Mouse (Mus musculus): ENCODE measurements around the gene Babam1. TPM values are rescaled to one million over a fixed set of nuclear protein-coding genes. Genes with fewer than 3 reads are reported as not detected.
"Not testable (repeated sequence)": the region's sequence is repeated elsewhere in the genome, so short reads cannot be mapped to it uniquely, and the experiment has no call there.

Babam1 gene
- polyA plus RNA-seq, 1 experiment from 2014 or later: 104 TPM

DNA sequence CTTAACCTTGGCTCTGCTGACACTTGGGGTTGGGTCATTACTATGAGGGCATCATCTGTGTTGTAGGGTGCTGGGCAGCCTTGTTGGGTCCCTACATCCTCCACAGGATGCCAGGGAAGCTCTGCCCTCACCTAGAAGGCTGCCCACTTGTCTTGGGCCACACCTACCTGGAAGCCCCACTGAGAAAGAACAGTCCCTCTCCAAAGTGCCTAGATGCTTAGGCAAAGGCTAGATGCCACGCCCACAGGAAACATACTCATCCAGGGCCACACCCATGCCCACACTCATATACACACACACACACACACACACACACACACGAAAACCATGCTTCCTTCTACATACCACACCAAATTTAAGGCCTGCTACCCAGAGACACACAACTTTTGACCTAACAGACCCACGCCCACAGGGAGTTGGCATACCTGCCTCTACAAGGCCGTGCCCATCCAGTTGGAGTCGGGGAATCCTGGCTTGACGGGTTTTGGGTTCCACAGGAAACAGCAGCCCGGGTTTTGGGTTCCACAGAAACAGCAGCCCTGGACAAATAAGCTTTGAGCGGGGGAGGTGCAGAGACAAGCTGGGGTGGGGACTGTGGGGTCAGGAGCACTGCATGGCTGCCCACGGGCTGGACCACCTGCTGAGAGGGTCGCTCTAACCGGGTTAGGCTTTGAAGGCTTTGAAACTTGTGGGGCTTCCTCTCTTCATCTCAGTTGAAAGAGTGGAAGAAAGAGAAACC is 15.0 kb downstream of the Babam1 start:
- H3K27me3 ChIP-seq: 0 out of 2 replicates have a peak, but pooled peaks cover 3% of the 10 kb centered on the region
- H3K9ac ChIP-seq: no peak overlapping the region
- WGBS: 45% methylated on average over 11 of the region's 11 CpGs
- no peak overlapping the region for H3K4me3 ChIP-seq
- H3K4me2 ChIP-seq: no peak overlapping the region
- no peaks in the 10 kb centered on the region for H3K9me3 ChIP-seq
- no peak for ATAC-seq (ENCODE audit: insufficient number of reproducible peaks, insufficient read depth, low FRiP score, low TSS enrichment, low read depth)
- no peak overlapping the region for H3K27ac ChIP-seq
- peaks cover 32% of the 10 kb centered on the region for H3K36me3 ChIP-seq
- peaks cover 15% of the 10 kb centered on the region for H3K4me1 ChIP-seq

DNA sequence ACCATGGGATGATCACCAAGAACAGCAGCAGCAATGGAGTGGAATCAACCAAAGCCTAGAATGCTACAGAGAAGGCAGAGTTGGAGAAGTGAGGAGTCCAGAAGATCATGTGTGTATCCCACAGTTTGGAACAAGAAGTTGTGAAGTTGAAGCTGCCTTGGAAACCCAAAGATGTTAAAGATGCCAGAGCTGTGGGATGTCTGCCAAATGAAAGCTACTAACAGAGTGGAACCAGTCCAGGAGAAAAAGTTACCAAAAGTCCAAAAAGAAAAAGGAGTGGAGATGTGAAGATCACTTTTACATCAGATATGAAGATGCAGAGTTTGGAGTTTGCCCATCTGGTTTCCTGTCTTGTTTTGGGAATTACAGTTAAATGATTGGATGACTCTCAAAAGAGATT is 25.5 kb downstream of the Babam1 start:
- ATAC-seq (ENCODE audit: insufficient number of reproducible peaks, insufficient read depth, low FRiP score, low TSS enrichment, low read depth): no peak
- Histone ChIP-seq H3K9ac (no peak overlapping the region), H3K4me1 (no peaks in the 10 kb centered on the region), H3K27me3 (no peaks in the 10 kb centered on the region; the same call in 1 of the 2 replicates), H3K4me3 (no peak overlapping the region), H3K27ac (no peak overlapping the region), H3K36me3 (no peaks in the 10 kb centered on the region), H3K4me2 (no peak overlapping the region), H3K9me3 (no peaks in the 10 kb centered on the region; the same call in 1 of the 2 replicates)

DNA sequence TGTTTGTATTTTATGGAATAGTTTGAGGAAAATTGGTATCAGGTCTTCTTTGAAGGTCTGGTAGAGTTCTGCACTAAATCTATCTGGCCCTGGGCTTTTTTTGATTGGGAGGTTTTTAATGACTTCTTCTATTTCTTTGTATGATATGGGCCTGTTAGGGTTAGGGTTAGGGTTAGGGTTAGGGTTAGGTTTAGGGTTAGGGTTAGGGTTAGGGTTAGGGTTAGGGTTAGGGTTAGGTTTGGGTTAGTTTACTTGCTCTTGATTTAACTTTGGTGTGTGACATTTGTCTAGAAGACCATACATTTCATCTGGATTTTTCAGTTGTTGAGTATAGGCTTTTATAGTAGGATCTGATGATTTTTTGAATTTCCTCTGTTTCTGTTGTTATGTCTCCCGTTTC is 36.3 kb downstream of the Babam1 start:
- not testable (repeated sequence) for H3K9me3 ChIP-seq; H3K36me3 ChIP-seq; H3K4me1 ChIP-seq; H3K27ac ChIP-seq; ATAC-seq (ENCODE audit: insufficient number of reproducible peaks, insufficient read depth, low FRiP score, low TSS enrichment, low read depth); H3K27me3 ChIP-seq; H3K9ac ChIP-seq; H3K4me3 ChIP-seq; H3K4me2 ChIP-seq
- 76% methylated on average over 1 of the region's 1 CpGs for WGBS

DNA sequence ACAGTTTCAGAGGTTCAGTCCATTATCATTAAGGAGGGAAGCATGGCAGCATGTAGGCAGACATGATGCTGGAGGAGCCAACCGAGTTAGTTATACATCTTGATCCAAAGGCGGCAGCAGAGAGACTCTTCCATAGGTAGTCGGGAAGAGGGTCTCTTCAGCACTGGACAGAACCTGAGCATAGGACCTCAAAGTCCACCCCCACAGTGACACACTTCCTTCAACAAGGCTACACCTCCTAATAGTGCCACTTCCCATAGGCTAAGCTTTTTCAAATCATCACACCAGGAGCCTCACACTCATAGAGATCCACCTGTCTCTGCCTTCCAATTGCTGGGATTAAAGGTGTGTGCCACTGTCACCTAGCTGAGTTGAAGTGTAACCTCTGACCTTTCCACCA is 40.4 kb downstream of the Babam1 start:
- Histone ChIP-seq H3K4me3 (no peak overlapping the region), H3K27me3 (peaks cover 3% of the 10 kb centered on the region), H3K4me2 (no peak overlapping the region), H3K9me3 (peaks cover 2% of the 10 kb centered on the region; the same call in 1 of the 2 replicates), H3K27ac (no peak overlapping the region), H3K4me1 (0 out of 2 replicates have a peak, but pooled peaks cover 2% of the 10 kb centered on the region), H3K36me3 (no peaks in the 10 kb centered on the region), H3K9ac (no peak overlapping the region)
- peak; percentile 52; the same call in 1 of the 2 replicates for ATAC-seq (ENCODE audit: insufficient number of reproducible peaks, insufficient read depth, low FRiP score, low TSS enrichment, low read depth)
- 50% methylated on average over 3 of the region's 3 CpGs for WGBS

DNA sequence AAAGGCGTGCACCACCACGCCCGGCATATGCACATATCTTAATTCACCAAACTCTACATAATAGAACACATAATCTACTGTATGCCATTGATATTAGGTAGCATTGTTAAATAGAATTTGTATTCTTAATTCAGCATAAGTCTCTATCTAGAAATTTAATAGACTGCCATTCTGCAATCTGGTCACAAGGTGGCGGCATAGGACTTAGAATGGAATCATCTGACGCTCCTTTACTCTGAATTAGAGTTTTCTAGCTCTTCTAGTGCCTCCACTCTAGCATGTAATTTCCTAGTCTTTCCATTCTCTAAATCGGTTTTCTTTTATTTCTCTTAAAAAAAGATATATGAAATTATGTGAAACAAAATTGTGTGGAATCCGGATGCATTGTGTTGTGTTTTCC is 44.7 kb downstream of the Babam1 start:
- Histone ChIP-seq H3K9ac (no peak overlapping the region), H3K4me1 (0 out of 2 replicates have a peak, but pooled peaks cover 4% of the 10 kb centered on the region), H3K36me3 (no peaks in the 10 kb centered on the region), H3K4me3 (no peak overlapping the region), H3K4me2 (no peak overlapping the region), H3K27me3 (peaks cover 16% of the 10 kb centered on the region), H3K27ac (no peak overlapping the region), H3K9me3 (no peaks in the 10 kb centered on the region)
- WGBS: under 1% methylated on average over 7 of the region's 7 CpGs
- ATAC-seq (ENCODE audit: insufficient number of reproducible peaks, insufficient read depth, low FRiP score, low TSS enrichment, low read depth): no peak

DNA sequence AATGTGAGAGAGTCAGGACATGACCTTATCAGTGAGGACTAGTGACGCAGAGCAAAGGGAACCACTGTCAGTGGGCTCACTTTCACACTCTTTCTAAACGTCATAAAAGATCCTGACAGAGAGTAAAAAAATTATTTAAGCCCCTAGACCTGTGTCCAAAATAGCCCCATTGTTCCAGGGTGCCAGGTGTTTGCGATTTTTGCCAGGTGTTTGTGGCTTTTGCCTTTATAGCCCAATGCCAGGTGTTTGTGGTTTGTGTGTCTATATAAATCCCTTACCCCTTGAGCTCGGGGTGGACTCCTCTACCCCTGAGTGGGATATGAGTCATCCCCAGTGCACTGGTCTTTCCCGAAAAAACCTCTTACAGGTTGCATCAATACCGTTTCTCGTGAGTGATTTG is 48.4 kb downstream of the Babam1 start:
- 72% methylated on average over 7 of the region's 7 CpGs for WGBS

DNA sequence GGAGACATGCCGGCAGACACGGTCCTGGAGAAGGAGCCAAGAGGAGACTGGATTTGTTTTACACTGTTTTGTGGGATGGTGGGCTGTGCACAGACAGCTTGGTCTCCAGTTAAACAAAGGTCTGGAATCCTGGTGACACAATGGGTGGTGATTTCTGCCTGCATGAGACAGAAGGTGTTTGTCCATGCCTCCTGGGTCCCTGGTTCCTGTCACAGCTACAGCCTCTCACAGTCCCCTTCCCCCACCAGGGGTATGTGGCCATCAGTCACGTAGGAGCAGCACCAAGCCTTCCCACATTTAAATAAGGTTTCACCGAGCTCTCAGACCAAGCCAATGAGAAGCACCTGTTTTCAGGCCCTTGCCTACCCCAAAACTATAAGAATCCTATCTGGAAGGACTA is 54.7 kb downstream of the Babam1 start:
- Histone ChIP-seq H3K27ac (no peak overlapping the region), H3K4me3 (no peak overlapping the region), H3K4me2 (no peak overlapping the region), H3K4me1 (no peaks in the 10 kb centered on the region), H3K9me3 (no peaks in the 10 kb centered on the region), H3K27me3 (no peaks in the 10 kb centered on the region), H3K9ac (no peak overlapping the region), H3K36me3 (0 out of 2 replicates have a peak, but pooled peaks cover 2% of the 10 kb centered on the region)
- WGBS: 66% methylated on average over 4 of the region's 4 CpGs
- no peak for ATAC-seq (ENCODE audit: insufficient number of reproducible peaks, insufficient read depth, low FRiP score, low TSS enrichment, low read depth)

More for the DNA sequence above, 48.4 kb downstream of the Babam1 start:
- Histone ChIP-seq H3K9me3 (no peaks in the 10 kb centered on the region), H3K4me1 (0 out of 2 replicates have a peak, but pooled peaks cover 4% of the 10 kb centered on the region), H3K9ac (no peak overlapping the region), H3K4me3 (no peak overlapping the region), H3K36me3 (no peaks in the 10 kb centered on the region), H3K4me2 (no peak overlapping the region), H3K27ac (no peak overlapping the region), H3K27me3 (peaks cover 16% of the 10 kb centered on the region)
- no peak for ATAC-seq (ENCODE audit: insufficient number of reproducible peaks, insufficient read depth, low FRiP score, low TSS enrichment, low read depth)

DNA sequence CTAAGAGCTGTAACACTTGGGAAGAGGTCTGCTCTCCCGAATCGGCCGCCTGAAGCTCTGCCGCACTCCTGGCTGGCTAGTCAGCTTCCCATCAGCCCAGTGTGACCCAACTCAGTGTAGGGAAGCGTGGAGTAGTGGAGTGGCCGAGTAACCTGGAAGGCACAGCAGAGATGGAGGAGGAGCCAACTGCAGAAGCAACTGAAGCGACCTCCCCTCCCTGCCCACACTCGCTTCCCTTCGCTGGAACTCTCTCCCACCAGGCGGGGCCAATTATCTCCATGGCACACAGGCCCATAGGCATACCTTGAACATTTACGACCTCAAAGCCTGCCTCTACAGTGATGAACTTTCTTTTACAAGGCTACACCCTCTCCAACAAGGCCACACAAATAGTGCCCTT is 55.1 kb downstream of the Babam1 start:
- peaks cover 5% of the 10 kb centered on the region for H3K36me3 ChIP-seq
- no peak overlapping the region for H3K9ac ChIP-seq
- H3K4me2 ChIP-seq: no peak overlapping the region
- no peak overlapping the region for H3K27ac ChIP-seq
- H3K4me3 ChIP-seq: no peak overlapping the region
- no peaks in the 10 kb centered on the region for H3K9me3 ChIP-seq
- no peaks in the 10 kb centered on the region for H3K4me1 ChIP-seq
- 42% methylated on average over 11 of the region's 11 CpGs for WGBS
- ATAC-seq (ENCODE audit: insufficient number of reproducible peaks, insufficient read depth, low FRiP score, low TSS enrichment, low read depth): no peak
- no peaks in the 10 kb centered on the region for H3K27me3 ChIP-seq

DNA sequence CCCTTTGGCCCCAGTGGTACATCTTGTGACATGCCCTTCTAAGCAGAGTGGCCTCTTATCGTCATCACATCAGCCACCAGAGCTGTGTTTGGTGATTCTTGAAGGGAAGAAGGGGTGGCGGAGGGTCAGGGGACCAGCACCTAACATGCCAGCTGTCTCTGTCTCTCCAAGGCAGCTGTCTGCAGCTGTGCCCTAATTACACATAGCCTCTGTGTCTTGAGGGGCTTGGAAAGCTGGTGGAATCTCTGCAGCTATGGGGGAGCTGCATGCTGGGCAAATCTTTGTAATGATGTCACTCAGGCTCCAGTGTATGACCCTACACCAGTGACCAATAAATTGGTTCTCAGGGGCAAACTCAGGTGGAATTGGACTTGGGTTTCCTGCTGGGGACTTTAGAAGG is 56.0 kb downstream of the Babam1 start:
- no peak overlapping the region for H3K4me2 ChIP-seq
- H3K4me3 ChIP-seq: no peak overlapping the region

More for the DNA sequence above, 56.0 kb downstream of the Babam1 start:
- Histone ChIP-seq H3K9ac (no peak overlapping the region), H3K27ac (no peak overlapping the region), H3K9me3 (no peaks in the 10 kb centered on the region), H3K27me3 (no peaks in the 10 kb centered on the region), H3K4me1 (no peaks in the 10 kb centered on the region), H3K36me3 (peaks cover 14% of the 10 kb centered on the region)
- ATAC-seq (ENCODE audit: insufficient number of reproducible peaks, insufficient read depth, low FRiP score, low TSS enrichment, low read depth): no peak
- WGBS: 84% methylated on average over 2 of the region's 2 CpGs

Other genes with a start within 250 kb of the Babam1 start
- 24.0 and 27.5 TPM in 2 replicates for gene Myo9b, start 124.1 kb upstream of the Babam1 start, polyA plus RNA-seq (2015; fragmentation: Nextera tagmentation; extraction: Ambion mirVana)
- gene Haus8, start 123.9 kb upstream of the Babam1 start, polyA plus RNA-seq (2015; fragmentation: Nextera tagmentation; extraction: Ambion mirVana): 53.6 and 58.0 TPM in 2 replicates
- gene Use1, start 30.0 kb upstream of the Babam1 start, polyA plus RNA-seq (2015; fragmentation: Nextera tagmentation; extraction: Ambion mirVana): 115 and 118 TPM in 2 replicates
- 4.2 and 5.4 TPM in 2 replicates for gene Ocel1, start 25.6 kb upstream of the Babam1 start, polyA plus RNA-seq (2015; fragmentation: Nextera tagmentation; extraction: Ambion mirVana)
- gene Nr2f6, start 14.9 kb upstream of the Babam1 start, polyA plus RNA-seq (2015; fragmentation: Nextera tagmentation; extraction: Ambion mirVana): 43.8 and 46.6 TPM in 2 replicates
- gene Ushbp1, start 1.1 kb upstream of the Babam1 start, polyA plus RNA-seq (2015; fragmentation: Nextera tagmentation; extraction: Ambion mirVana): 7.4 and 7.8 TPM in 2 replicates
- gene Ankle1, start 9.1 kb downstream of the Babam1 start, polyA plus RNA-seq (2015; fragmentation: Nextera tagmentation; extraction: Ambion mirVana): 44.4 and 45.0 TPM in 2 replicates
- gene Abhd8, start 66.8 kb downstream of the Babam1 start, polyA plus RNA-seq (2015; fragmentation: Nextera tagmentation; extraction: Ambion mirVana): 61.4 and 69.5 TPM in 2 replicates
- 146 and 148 TPM in 2 replicates for gene Mrpl34, start 68.1 kb downstream of the Babam1 start, polyA plus RNA-seq (2015; fragmentation: Nextera tagmentation; extraction: Ambion mirVana)
- gene Dda1, start 72.3 kb downstream of the Babam1 start, polyA plus RNA-seq (2015; fragmentation: Nextera tagmentation; extraction: Ambion mirVana): 109 and 113 TPM in 2 replicates
- 2.2 and 3.0 TPM in 2 replicates for gene Ano8, start 89.1 kb downstream of the Babam1 start, polyA plus RNA-seq (2015; fragmentation: Nextera tagmentation; extraction: Ambion mirVana)
- gene Gtpbp3, start 91.2 kb downstream of the Babam1 start, polyA plus RNA-seq (2015; fragmentation: Nextera tagmentation; extraction: Ambion mirVana): 22.4 and 23.5 TPM in 2 replicates
- gene Plvap, start 114.9 kb downstream of the Babam1 start, polyA plus RNA-seq (2015; fragmentation: Nextera tagmentation; extraction: Ambion mirVana): 47.3 and 52.2 TPM in 2 replicates
- gene Ccdc194, start 128.8 kb downstream of the Babam1 start, polyA plus RNA-seq (2015; fragmentation: Nextera tagmentation; extraction: Ambion mirVana): 0.77 and 1.1 TPM in 2 replicates
- 18.0 and 22.0 TPM in 2 replicates for gene Bst2, start 140.6 kb downstream of the Babam1 start, polyA plus RNA-seq (2015; fragmentation: Nextera tagmentation; extraction: Ambion mirVana)
- 77.1 and 82.4 TPM in 2 replicates for gene Mvb12a, start 146.1 kb downstream of the Babam1 start, polyA plus RNA-seq (2015; fragmentation: Nextera tagmentation; extraction: Ambion mirVana)
- gene Tmem221, start 162.0 kb downstream of the Babam1 start, polyA plus RNA-seq (2015; fragmentation: Nextera tagmentation; extraction: Ambion mirVana): 0.55 and 1.1 TPM in 2 replicates
- not detected in 2 replicates for gene Nxnl1, start 169.7 kb downstream of the Babam1 start, polyA plus RNA-seq (2015; fragmentation: Nextera tagmentation; extraction: Ambion mirVana)
- gene Slc27a1, start 172.0 kb downstream of the Babam1 start, polyA plus RNA-seq (2015; fragmentation: Nextera tagmentation; extraction: Ambion mirVana): 47.8 and 59.4 TPM in 2 replicates
- gene Pgls, start 195.3 kb downstream of the Babam1 start, polyA plus RNA-seq (2015; fragmentation: Nextera tagmentation; extraction: Ambion mirVana): 224 and 244 TPM in 2 replicates
- 4.8 and 7.7 TPM in 2 replicates for gene Fam129c, start 200.8 kb downstream of the Babam1 start, polyA plus RNA-seq (2015; fragmentation: Nextera tagmentation; extraction: Ambion mirVana)
- gene Colgalt1, start 214.1 kb downstream of the Babam1 start, polyA plus RNA-seq (2015; fragmentation: Nextera tagmentation; extraction: Ambion mirVana): 75.5 and 78.2 TPM in 2 replicates